Mouse (Mus musculus): ENCODE measurements around the gene Limk2.

Limk2 gene

DNA sequence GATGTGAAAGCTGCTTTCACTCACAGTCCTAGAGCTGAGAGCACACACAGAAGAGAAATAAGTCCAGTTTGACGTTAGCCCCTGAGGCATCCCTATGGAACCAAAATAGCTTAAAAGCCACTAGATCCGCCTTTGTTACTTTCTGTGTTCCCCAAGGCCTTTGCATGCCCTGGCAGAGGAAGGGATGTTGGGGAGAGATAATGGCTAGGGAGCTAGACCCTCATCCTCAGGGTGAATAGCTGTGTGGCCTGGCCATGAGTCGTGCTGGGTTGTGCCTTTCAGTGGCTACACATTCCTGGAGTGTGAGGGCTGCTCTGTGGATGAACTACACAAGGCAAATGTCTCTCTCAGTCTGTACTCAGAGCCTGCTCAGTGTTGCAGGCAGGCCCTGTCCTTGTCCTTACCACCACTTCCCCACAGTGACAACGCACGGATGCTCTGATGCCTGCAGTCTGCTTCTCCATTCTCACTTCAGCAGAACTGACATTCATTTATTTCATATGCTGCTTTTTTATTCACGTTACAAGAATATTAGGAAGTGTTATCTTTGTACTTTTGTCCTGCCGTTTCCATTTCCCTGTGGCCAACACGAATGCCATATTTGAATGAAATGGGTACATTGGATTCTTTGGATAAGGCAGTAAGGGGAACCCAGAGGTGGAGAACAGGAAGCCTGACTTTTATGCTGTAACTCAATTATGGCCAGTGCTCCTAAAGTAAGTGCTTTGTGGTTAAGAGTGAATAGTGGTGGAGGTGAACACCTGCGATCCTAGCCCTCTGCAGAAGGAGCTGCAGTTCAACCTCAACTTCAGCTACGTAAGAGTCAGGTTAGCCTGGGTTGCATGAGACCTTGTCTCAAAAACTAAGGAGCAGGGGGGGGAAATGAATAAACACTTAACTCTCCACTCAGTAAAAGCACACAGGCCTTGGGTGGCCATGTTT lies 110.8 kb downstream of the Limk2 start:
- DNase-seq (ENCODE audit: low spot score): no peak

DNA sequence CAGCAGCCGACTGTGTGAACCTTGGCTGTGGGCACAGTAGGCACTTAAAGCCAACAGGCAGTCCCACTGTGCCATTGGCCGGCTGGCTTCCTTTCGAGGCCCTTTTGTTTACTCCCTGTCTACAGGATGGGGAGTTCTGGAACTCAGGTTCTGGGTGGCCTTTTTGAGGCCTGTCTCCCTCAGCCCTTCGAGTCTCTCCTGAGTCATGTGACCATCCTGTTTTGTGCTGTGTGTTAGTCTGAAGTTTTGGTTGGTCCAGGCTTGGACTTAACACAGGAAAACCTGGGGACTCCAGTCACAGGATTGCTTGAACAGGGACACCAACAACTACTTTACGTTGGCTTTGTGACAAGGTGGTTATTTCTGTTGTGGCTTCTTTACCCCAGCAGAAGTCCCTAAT lies 112.9 kb downstream of the Limk2 start:
- no peak for DNase-seq (ENCODE audit: low spot score)

DNA sequence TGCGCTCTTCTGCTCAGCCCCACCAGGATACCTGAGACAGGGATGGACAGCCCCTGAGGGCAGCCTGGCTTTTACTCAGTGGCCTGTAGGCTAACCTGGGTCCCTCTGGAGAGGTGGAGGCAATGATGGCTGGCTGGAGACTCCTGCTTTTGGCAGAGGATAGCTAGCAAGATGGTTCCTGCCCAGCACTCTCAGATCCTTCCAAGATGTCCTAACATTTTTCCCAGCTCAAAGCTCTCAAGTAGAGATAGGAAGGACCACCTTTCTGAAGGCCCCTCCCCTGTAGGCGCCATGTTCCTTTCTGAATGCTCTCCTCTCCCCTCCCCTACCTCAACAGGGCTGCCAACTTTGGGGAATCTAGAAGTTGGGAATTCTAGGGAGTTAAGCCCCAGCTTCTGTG lies 114.3 kb downstream of the Limk2 start:
- no peak for DNase-seq (ENCODE audit: low spot score)
